Mouse (Mus musculus): ENCODE measurements around the gene Tex9.

The Tex9 gene

DNA sequence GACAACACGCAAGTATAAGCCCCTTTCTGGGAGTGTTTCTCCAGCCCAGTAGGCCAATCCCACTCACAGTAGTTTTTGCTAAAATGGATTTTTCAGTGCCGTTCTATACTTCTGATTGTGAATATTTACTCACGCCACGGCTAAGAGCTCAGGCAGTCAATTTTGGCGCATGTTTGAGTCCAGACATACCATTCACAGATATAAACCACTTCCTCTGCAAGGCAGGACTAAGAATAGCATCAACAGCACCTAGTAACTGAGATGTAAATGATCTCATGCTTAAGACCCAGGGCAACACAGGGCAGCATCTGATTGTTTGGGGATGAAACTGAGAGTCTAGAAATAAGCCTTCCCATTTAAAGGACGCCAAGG, at the start of gene Tex9:
Gene Tex9 (minus strand): TSS at position 19 of the 372 bp plus-strand sequence.
- no peak for DNase-seq (ENCODE audit: low read depth, low spot score)

GRCm38 (mm10) chr9:72537086-72537485, 45.1 kb upstream of the Tex9 start:
- no peak for DNase-seq (ENCODE audit: low read depth, low spot score)

- DNase-seq (ENCODE audit: low read depth, low spot score): no peak
Measured at GRCm38 (mm10) chr9:72535394-72535793, 43.4 kb upstream of the Tex9 start.

- no peak for DNase-seq (ENCODE audit: low read depth, low spot score)
Measured at GRCm38 (mm10) chr9:72534985-72535384, 43.0 kb upstream of the Tex9 start.

- DNase-seq (ENCODE audit: low read depth, low spot score): no peak
Measured at GRCm38 (mm10) chr9:72533089-72533415, 41.0 kb upstream of the Tex9 start.

- DNase-seq (ENCODE audit: low read depth, low spot score): peak; percentile 51
Measured at GRCm38 (mm10) chr9:72532381-72533088, 40.5 kb upstream of the Tex9 start.

DNA sequence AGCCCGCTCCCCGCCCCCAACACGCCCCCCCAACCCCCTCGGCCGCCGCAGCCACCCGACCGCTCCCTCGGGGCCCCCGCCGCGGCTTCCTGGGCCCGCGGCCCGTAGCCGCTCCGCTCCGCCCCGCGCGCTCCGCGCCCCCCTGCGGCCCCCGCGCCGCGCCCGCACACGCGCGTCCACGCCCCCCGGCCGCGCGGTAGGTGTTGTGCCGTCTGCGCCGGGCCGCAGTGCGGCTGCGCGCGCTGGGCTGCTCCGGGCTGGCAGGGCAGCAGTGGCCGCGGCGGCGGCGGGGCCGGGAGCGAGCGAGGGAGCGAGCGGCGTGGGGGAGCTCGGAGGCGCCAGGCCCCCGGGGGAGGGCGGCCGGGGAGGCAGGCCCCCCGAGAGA, 40.0 kb upstream of the Tex9 start, which contains the start of gene Rfx7:
Gene Rfx7 (plus strand): TSS at position 245 of the 385 bp plus-strand sequence.
- DNase-seq (ENCODE audit: low read depth, low spot score): peak; percentile 66

DNA sequence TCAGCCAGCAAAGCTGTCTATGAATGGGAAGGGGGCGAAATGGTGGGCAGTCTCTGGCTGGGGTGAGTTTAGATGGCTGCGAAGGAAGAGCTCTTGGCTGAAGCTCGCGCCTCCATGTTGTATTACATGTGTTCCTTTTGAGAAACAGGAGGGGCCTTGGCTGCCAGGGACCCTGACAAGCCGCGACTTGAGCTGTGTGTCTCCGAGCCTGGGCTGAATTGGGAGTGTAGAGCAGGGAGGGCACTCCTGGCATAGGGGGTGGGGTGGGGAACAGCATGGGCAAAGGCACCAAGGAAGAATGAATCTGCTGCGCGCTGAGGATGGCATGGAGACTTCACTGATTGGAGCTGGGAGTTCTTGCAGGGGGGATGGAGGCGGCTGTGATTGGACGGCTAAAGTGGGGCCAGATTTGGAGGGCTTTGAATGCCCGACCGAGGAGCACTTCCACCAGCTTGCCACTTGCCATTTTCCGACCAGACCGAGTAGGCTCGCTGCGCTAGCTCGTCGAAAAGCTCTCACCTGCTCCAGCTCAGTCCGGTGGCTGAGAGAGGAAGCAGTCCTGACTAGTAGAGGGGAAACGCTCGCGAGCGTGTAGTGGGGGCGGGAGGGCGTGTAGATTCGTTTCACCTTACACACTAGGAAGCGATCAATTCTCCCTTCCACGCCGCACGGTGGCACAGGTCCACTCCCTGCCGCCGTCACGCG, 39.4 kb upstream of the Tex9 start:
- peak; percentile 94 for DNase-seq (ENCODE audit: low read depth, low spot score)

DNA sequence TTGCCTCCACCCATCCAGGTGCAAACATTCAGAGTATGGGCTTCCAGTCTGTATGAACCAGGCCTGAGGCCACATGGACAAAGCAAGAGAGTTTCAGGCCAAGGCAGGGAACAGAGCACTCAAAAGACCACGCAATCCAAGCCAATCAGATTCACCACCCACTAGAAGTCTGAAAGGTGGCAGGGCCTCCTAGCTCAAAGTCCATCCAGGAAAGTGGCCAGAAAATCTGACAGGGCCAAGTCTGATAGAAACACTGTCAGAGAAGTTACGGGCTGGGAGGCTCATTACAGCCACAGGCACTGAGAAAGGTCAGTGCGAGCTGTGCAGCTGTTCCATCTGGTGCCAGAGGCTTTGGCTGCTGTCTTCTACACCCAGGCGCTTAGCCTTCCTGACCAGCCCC, 38.8 kb upstream of the Tex9 start:
- DNase-seq (ENCODE audit: low read depth, low spot score): no peak

DNA sequence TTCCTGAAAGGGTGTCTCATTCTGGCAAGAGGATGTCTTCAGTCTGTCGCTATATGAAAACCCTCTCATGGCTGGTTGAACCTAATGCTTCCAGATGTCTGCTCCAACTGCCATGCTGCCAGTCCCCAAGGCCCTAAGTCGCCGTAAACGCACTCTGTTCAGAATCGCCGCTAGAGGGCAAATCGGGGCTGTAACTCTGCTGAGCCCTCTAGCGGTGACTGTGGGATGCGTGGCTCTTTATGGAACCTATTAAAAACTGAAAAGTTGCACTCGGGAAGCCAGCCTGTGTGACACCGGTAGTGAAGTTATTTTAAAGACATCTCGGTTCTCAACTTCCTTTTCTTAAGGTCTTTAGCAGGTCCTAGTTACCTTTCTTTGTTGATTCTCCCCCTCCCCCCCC, 38.2 kb upstream of the Tex9 start:
- DNase-seq (ENCODE audit: low read depth, low spot score): peak; percentile 59

- no peak for DNase-seq (ENCODE audit: low read depth, low spot score)
Measured at GRCm38 (mm10) chr9:72526091-72526490, 34.1 kb upstream of the Tex9 start.

DNA sequence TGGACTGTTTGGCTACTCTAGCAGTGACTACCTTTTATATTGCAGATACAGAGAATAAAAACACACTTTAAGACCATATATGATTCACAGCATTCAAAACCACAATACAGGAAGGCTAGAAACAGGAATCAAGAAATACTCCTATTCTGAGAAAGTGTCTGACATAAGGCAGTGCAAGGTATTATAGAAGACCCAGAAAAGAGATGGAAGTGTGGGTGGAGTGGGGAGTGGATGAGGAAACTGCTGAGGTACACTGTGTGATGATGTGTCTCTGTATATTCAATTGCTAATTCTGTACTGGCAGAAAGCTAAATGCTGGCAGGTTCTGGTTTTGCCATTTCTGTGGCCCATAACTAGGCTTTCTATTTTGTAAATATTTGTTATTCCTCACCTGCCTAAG, 28.8 kb upstream of the Tex9 start:
- no peak for DNase-seq (ENCODE audit: low read depth, low spot score)

- no peak for DNase-seq (ENCODE audit: low read depth, low spot score)
Measured at GRCm38 (mm10) chr9:72519246-72519645, 27.2 kb upstream of the Tex9 start.

- DNase-seq (ENCODE audit: low read depth, low spot score): no peak
Measured at GRCm38 (mm10) chr9:72515366-72515765, 23.4 kb upstream of the Tex9 start.

GRCm38 (mm10) chr9:72512229-72512981, 20.4 kb upstream of the Tex9 start:
- DNase-seq (ENCODE audit: low read depth, low spot score): no peak

- no peak for DNase-seq (ENCODE audit: low read depth, low spot score)
Measured at GRCm38 (mm10) chr9:72497171-72497570, 5.2 kb upstream of the Tex9 start.

DNA sequence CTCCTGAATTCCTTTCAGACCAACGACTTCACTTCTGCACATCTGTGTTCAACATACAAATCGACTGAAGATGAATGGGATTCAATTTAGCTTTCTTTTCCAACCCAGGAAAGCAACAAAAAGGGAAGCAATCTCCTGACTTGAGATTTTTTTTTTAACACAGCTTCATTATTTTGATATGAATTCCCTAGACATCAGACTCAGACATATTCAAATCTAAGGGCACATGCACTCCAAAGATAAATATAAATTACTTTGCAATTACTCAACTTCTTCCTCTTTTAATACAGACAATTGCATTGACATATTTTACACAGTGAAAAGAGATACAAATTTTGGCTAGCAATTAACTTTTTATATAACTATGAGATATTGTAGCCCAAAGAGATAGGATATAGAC, 4.7 kb upstream of the Tex9 start:
- no peak for DNase-seq (ENCODE audit: low read depth, low spot score)

DNA sequence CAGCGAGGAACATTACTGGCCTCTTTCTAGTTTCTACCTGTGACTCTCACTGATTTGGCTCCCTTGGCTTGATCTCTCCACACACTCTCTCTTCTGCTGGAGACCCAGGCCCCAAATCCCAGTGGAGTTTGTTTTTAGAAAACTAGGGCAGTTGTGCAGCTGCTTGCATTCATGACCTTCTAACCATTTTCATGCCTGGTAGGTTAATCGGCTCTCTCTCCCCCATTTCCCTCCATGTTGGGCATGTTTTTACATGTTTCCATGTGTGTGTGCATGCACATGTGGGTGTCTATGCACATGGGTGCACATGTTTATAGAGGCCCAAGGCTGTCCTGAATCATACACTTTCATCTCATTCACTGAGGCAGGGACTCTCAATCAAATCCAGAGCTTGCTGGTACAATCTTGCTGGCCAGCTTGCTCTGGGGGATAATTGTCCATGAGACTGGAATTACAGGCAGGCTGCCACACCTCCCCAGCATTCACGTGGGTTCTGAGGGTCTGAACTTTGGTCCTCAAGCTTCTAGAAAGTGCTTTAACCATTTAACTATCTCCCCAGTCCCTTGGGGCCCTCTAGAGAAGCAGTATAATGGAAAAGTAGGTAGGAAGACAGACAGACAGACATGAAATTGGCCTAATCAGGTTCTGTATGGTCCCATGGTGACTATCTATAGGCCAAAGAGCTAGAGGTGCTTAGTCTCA, 2.1 kb upstream of the Tex9 start:
- DNase-seq (ENCODE audit: low read depth, low spot score): no peak

DNA sequence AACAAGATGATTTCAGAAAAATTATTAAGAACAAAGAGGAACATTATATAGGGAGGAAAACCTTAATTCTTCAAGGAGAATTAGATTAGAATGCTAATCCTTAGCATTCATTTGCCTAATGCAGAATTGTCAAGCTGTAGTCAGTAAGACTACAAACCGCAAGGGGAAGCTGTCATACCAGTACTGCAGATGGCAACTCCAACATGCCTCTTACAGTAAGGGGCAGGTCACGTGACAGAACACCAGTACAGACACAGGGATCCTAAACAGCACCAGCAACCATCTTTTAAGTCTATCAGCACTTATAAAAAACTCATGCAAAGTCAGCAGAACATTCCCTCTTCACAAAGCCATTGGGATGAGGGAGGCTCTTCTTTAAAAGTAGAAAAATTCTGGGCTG, 1.5 kb upstream of the Tex9 start:
- DNase-seq (ENCODE audit: low read depth, low spot score): no peak

- DNase-seq (ENCODE audit: low read depth, low spot score): peak; percentile 66
Measured at GRCm38 (mm10) chr9:72491559-72492193, 336 bp downstream of the Tex9 start.

GRCm38 (mm10) chr9:72489131-72489530, 2.9 kb downstream of the Tex9 start:
- DNase-seq (ENCODE audit: low read depth, low spot score): no peak

DNA sequence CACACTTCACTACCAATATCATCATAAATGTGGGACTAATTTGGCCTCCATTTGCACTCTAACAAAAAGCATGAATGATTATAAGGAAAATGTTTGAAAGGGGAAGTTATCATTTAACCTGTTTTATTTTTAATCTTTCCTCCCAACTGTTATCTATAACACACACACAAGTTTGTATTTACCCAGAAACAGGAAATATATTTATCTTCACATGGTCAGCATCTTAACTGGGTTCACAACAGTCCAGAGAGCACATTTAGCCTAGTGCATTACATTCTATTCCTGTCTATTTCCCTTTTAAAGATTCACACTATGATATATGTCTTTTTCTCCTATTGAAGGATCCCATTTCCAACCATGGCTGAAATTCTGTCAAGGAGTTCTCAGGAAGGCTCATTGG, 3.5 kb downstream of the Tex9 start:
- DNase-seq (ENCODE audit: low read depth, low spot score): no peak
